Mouse (Mus musculus): ENCODE data around the gene Pfkl. TPM values are rescaled to one million over a fixed set of nuclear protein-coding genes. Genes with fewer than 3 reads are reported as not detected.
"Not testable (repeated sequence)": the region's sequence is repeated elsewhere in the genome, so short reads cannot be mapped to it uniquely, and the experiment has no call there.

Gene Pfkl
- polyA plus RNA-seq, 3 experiments from 2014 or later = 58.9 to 60.6 (median 59.1) TPM

DNA sequence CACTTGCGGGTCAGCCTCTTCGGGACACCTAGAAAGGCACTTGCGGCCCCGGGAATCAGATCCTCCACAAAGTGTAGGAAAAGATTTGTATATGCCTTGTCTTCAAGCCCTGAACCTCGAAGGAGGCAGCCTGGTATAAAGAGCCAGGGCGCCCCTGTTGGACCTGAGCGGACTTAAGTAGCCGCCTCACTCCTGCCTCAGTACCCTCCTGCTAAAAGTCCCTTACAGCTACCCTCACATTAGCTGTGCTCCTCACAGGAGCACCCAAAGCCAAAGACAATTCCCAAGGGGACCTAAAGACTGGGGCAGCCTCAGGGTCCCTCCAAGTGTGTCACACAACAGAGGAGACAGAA lies 39.9 kb downstream of the Pfkl start:
- no peak for ATAC-seq

DNA sequence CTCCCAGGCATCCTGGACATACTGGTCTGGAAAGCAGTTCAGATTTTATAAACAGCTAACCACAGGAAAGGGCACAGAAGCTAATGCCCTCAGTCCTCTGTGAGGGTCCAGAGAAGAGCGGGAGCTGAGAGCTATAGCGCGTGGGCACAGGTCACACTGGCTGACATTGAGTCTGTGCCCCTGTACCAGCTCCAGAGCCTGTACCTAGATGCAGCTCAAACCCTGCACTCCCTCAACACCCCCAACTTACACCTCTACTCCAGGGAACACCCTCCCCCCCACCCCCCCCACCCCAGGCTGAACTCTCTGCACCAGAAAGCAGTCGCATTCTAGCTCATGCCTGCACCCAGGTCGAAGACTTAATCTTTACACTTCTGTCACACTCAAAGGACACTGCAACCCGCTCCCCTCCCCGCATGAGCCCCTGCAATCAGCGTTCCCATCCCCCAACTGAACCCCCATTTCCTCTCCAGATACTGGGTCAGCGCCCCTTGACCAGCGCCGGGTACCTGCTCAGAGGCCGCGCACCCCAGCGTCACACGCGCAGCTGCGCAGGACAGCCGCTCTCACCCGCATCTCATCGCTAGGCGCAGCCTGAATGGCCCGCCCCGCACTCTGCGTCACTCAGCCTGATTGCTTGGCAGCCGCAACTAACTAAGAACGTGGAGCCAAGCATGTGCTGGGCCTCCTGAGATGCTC lies 40.5 kb downstream of the Pfkl start:
- peak; percentile 50 for ATAC-seq

DNA sequence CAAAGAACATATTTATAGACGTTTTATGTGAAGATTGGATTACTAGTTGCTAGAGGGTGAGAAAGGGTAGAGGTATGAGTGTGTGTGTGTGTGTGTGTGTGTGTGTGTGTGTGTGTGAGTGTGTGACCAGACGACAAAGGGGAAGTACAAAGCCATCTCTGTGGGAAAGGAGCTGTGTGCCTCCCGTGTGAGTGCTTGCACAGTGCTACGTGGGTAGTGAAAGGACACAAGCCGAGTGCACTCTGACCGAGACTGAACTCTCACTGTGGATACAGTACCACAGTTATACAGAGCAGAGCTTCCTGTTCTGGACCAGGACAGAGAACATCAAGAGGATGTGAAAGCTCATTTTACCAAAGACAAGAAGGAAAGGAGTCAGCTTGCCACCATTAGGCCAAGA lies 45.9 kb downstream of the Pfkl start:
- no peak for ATAC-seq

DNA sequence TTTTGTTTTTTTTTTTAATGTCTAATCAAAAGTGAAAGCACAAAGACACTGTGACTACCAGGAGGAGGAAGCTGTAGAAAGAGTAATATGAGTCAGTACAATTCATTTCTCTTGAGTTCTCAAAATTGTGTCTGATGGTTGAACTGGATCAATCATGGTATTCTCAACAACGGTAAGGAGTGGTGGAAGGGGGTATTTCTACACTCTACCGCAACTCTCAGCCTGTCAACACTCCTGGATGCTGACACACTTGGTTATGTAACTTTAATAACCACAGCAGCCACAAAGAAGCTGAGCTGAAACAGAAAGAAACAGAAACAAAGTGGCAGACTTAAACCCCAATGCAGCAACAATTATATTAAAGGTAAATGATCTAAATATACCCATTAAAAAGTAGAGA lies 47.2 kb downstream of the Pfkl start:
- ATAC-seq = peak; percentile 74

DNA sequence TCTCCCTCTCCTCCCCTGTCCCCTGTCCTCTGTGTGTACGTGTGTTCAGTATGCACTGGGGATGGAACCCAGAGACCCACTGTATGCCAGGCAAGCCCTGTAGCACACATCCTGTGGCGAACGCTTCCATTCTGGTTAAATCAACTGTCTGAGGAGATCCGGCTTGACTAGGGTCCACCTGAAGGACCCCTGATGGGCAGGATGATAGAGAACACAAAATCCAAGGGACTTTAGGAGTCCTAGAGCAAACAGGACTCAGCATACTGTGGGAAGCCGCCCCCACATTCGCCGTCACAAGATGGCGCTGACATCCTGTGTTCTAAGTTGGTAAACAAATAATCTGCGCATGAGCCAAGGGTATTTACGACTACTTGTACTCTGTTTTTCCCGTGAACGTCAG lies 59.4 kb downstream of the Pfkl start:
- ATAC-seq = not testable (repeated sequence)

DNA sequence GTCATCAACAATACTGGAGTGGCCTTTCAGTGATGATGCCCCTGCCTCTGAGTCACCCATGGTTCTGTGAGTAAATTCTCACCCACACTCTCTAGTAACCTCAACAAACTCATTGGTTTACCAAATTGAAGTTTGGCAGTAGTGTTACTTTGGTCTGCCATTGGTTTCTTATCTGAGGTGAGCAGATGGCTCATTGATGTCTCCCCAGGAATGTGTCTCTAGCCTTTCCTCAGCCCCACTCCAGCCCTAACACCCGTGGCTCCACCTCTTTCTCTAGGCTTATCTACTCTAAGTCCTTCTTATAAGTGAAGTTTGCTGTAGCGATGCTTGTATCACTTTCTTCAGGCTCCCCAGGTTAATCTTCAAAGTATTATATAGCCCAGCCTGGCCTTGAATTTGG lies 70.2 kb downstream of the Pfkl start:
- no peak for ATAC-seq

Other genes starting within 250 kb of the Pfkl start
- gene Gm3238, start 238.8 kb downstream of the Pfkl start, polyA plus RNA-seq (2017; shearing (Covaris generic)) = not detected
- not detected for gene Gm7138, start 233.1 kb downstream of the Pfkl start, polyA plus RNA-seq (2017; shearing (Covaris generic))
- not detected for gene Gm3250, start 227.5 kb downstream of the Pfkl start, polyA plus RNA-seq (2017; shearing (Covaris generic))
- not detected for gene Gm7137, start 221.9 kb downstream of the Pfkl start, polyA plus RNA-seq (2017; shearing (Covaris generic))
- not detected for gene Gm9639, start 215.0 kb downstream of the Pfkl start, polyA plus RNA-seq (2017; shearing (Covaris generic))
- not detected for gene Gm19668, start 210.9 kb downstream of the Pfkl start, polyA plus RNA-seq (2017; shearing (Covaris generic))
- not detected for gene Gm9507, start 198.2 kb downstream of the Pfkl start, polyA plus RNA-seq (2017; shearing (Covaris generic))
- not detected for gene Gm2696, start 195.4 kb downstream of the Pfkl start, polyA plus RNA-seq (2017; shearing (Covaris generic))
- gene Krtap10-4, start 183.0 kb downstream of the Pfkl start, polyA plus RNA-seq (2017; shearing (Covaris generic)) = not detected
- not detected for gene Krtap10-10, start 174.1 kb downstream of the Pfkl start, polyA plus RNA-seq (2017; shearing (Covaris generic))
- gene Gm36176, start 163.3 kb downstream of the Pfkl start, polyA plus RNA-seq (2017; shearing (Covaris generic)) = not detected
- not detected for gene Gm10318, start 157.2 kb downstream of the Pfkl start, polyA plus RNA-seq (2017; shearing (Covaris generic))
- gene Gm3285, start 148.1 kb downstream of the Pfkl start, polyA plus RNA-seq (2017; shearing (Covaris generic)) = not detected
- not detected for gene Lrrc3, start 107.5 kb downstream of the Pfkl start, polyA plus RNA-seq (2017; shearing (Covaris generic))
- gene Trpm2, start 39.5 kb downstream of the Pfkl start, polyA plus RNA-seq (2017; shearing (Covaris generic)) = under 1 TPM in 2 of 3 experiments, not detected in 1; 0.13 to 0.59 TPM
- 1 to 10 TPM; 5.9 to 9.5 (median 7.7) TPM for gene 1810043G02Rik, start 31.6 kb downstream of the Pfkl start, polyA plus RNA-seq (2017; shearing (Covaris generic))
- not detected for gene Dnmt3l, start 31.9 kb upstream of the Pfkl start, polyA plus RNA-seq (2017; shearing (Covaris generic))
- gene Aire, start 33.5 kb upstream of the Pfkl start, polyA plus RNA-seq (2017; shearing (Covaris generic)) = under 1 TPM in 2 of 3 experiments, not detected in 1; 0.23 to 0.34 TPM
- 1 to 10 TPM; 5.8 to 7.8 (median 6.8) TPM for gene Icosl, start 59.2 kb upstream of the Pfkl start, polyA plus RNA-seq (2017; shearing (Covaris generic))
- 10 to 100 TPM in 2 of 3 experiments, 1 to 10 TPM in 1; 7.9 to 44.8 (median 39.6) TPM for gene D10Jhu81e, start 159.7 kb upstream of the Pfkl start, polyA plus RNA-seq (2017; shearing (Covaris generic))
- gene Pwp2, start 175.1 kb upstream of the Pfkl start, polyA plus RNA-seq (2017; shearing (Covaris generic)) = 10 to 100 TPM in 2 of 3 experiments, 1 to 10 TPM in 1; 7.9 to 13.5 (median 11.9) TPM
- gene Trappc10, start 234.6 kb upstream of the Pfkl start, polyA plus RNA-seq (2017; shearing (Covaris generic)) = 10 to 100 TPM in 1 of 3 experiments, 1 to 10 TPM in 2; 5.0 to 10.6 (median 9.2) TPM